Mouse (Mus musculus) testis, postnatal 10 days (tissue): ENCODE results near the gene Snrpd3.
"Not testable (repeated sequence)": the region's sequence is repeated elsewhere in the genome, so short reads cannot be mapped to it uniquely, and the experiment has no call there.

Experiments used
- DNase-seq: peaks from one replicate; pipeline ENCODE4 v3.0.0; 2021; ENCODE audit warnings: low spot score

Snrpd3 gene

DNA sequence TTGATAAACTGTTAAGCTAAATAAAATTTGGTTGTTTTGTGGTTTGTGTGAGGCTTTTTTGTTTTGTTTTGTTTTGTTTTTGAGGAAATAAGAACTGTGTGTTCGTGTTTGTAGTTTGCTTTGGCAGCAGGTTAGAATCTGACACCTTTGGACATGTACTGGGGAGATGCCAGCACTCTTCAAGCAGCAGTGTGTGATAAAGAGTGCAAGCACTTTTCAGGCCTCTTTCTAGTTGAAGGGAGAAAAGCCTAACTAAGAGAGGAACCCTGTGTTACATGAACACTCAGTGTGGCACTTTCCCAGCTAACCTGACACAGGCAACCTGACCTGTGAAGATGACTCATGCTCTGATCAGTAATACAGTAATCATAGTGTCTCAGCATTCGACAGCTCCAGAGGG, 18.1 kb downstream of the Snrpd3 start:
- no peak for DNase-seq

GRCm38 (mm10) chr10:75536123-75536522, 18.8 kb downstream of the Snrpd3 start:
- DNase-seq: no peak

DNA sequence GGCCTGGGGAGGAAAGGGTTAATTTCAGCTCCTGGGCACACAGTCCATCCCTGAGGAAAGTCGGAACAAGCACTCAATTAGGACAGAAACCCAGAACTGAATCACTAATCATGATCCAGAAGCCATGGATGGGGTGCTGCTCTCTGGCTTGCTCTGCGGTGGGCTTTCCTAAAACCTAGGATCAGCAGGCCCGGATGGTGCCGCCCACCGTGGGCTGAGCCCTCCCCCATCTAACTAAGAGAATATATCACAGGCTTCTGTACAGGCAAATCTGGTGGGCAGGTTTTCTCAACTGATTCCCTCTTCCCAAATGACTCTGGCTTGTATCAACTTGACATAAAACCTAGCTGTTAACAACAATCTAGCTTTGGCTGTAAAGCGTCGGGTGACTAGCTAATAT, 30.6 kb downstream of the Snrpd3 start:
- DNase-seq: no peak

- DNase-seq: no peak
Measured at GRCm38 (mm10) chr10:75548486-75548885, 31.1 kb downstream of the Snrpd3 start.

DNA sequence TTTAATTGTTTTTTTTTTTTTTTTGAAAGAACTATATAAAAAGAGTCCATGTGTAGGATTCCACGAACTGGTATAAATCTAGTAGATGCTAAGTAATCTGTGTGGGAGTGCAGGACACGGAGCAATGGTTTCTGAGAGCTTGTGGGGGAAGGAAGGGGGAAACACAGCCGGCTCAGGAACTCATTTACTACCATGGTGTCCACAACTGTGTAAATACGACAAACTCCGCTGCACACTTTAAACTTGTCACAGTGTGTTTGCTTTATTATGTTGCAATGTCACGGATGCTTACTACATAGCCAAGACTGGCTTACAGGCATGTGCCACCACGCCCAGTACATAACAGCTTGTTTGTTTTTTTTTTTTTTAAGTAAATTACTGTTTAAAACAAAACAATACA, 32.5 kb downstream of the Snrpd3 start:
- DNase-seq: no peak

- DNase-seq: peak; percentile 41
Measured at GRCm38 (mm10) chr10:75551175-75551574, 33.8 kb downstream of the Snrpd3 start.

DNA sequence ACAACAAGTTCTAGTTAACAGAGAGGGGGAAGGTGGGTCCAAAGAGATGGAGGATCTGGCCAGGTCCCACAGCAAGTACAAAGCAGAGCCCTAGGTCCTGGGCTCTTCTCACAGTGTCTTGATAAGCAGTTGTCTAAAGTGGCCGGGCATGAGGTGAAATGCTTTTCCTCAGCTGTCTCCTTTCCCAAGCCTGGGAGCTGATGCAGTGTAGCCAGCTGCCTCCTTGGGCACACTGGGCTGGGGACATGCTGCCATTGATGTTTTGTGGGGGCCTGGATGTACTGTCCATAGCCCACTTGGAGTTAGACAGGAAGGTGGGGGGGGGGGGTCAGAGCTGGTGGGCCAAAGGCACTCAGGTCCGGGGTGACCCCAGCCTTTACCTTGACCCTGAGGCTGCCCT, 34.8 kb downstream of the Snrpd3 start:
- peak; percentile 37 for DNase-seq

DNA sequence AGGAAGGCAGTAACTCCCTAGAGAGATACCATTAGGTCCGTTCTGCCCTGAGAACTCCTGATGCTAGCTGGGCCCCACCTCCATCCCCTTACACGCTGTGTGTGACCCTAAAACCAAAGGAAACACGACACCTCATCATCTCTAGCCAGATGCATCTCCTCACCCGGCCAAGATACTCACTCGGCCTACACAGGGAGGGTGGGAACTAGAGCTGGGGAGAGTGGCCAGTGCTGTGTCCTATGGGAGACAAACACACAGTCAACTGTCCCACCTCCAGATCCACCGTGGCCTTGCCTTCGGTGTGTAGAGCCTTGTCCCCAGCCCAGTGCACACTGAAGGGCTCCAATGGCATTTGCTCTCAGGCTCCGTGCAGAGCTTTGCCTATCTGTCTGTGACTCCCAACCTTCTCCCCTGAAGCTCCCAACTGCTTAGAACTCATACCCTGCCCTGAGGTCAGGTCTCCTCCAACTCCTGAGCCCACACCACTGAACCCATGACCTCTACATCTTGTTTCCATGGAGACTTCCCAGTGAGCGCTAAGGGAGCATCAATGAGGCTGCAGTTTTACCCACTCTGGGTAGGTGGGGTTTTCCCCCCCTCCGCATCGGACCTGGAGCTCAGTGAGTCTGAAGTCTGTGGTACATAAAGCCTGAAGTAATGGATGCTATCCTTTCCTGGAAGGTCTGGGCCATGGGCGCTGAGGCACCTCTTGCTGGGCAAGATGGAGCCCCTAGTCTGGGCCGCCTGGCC, 35.5 kb downstream of the Snrpd3 start:
- peak; percentile 42 for DNase-seq

GRCm38 (mm10) chr10:75554090-75554489, 36.7 kb downstream of the Snrpd3 start:
- DNase-seq: no peak

- DNase-seq: no peak
Measured at GRCm38 (mm10) chr10:75555557-75555956, 38.2 kb downstream of the Snrpd3 start.

DNA sequence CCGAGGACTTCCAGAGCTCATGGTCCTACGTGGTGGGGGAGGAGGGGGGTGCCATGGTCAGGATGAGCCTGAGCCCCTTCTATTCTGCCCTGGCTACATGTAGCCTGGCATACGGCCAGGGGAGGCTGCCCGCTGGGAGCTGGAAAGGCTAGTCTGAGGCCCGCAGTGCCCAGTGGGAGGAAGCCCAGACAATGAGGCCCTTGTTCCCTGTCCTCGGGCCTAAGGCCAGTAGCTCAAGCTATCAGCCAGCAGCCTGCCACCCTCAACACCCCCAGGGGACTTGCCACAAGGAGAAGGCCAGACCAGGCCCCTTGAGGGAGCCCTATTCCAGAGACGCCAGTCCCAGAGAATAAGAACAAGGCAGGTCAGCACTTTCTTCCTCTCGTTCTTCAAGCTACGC, 38.7 kb downstream of the Snrpd3 start:
- peak; percentile 86 for DNase-seq

DNA sequence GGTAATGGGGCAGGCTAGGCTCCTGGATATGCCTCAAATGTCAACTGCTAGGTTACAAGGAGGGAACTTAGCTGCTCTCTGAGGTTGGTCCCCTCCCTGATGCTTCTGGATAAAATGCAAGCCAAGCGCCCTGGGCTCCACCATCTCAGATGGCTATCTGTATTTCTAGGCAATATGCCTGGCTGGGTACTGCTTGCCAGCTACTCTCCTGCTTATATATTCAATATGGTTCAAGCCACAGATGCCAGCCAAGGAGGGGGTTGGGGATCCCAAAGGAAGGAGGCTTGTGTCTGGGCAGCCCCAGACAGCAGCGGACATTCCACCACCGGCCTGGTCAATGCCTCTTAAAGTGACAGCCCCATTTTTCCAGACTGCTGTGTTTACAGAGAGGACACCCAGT, 41.2 kb downstream of the Snrpd3 start:
- peak; percentile 45 for DNase-seq

- peak; percentile 44 for DNase-seq
Measured at GRCm38 (mm10) chr10:75559041-75559675, 41.8 kb downstream of the Snrpd3 start.

- DNase-seq: peak; percentile 76
Measured at GRCm38 (mm10) chr10:75559676-75560548, 42.6 kb downstream of the Snrpd3 start, which contains the start of gene Lrrc75b. TSS of gene Lrrc75b (minus strand) at chr10:75560330.

DNA sequence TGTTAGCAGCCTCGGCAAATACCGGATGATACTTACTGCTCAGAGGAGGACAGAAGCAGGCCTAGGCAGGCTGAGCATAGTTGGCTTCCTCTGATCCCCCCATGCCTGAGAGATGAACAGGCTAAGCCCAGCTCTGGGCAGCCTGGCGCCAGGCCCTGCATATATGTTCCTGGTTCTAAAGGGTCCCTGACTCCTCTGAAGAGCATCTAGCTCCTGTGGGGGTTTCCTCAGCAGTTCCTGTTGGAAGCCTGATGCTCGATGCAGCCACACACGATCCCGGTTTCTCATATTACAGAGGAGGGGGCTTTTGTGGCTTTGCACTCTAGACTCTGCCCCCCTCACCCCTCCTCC, 43.2 kb downstream of the Snrpd3 start:
- no peak for DNase-seq

DNA sequence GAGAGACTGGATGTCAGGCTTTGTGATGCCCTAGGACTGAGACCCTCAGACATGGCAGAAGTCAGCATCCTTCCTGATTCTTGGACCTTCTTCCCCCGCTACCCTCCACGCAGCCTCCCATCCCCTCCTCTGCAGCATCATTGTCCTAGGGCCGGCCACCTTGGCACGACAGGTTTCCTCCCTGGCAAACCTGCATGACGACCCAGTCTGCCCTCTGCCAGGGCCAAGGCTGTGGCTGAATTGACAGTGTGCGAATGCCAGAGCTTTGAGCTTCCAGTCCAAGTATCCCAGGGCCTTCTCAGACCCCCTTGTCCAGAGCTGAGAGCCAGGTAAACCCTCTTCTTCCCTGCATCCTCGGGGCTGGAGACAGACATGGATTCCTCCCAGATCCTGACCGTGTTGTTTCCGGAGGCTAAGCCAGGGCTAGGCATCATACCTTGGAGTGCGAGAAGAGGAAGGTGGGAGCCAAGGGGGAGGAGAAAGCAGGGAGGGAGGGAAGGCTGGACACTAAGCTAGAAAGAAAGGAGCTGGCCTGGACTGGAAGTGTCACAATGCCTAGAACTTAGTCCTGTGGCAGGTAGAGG, 43.8 kb downstream of the Snrpd3 start, which contains the start of gene Ggt1:
TSS of gene Ggt1 (plus strand) at position 534 of the 584 bp plus-strand sequence.
- peak; percentile 39 for DNase-seq

DNA sequence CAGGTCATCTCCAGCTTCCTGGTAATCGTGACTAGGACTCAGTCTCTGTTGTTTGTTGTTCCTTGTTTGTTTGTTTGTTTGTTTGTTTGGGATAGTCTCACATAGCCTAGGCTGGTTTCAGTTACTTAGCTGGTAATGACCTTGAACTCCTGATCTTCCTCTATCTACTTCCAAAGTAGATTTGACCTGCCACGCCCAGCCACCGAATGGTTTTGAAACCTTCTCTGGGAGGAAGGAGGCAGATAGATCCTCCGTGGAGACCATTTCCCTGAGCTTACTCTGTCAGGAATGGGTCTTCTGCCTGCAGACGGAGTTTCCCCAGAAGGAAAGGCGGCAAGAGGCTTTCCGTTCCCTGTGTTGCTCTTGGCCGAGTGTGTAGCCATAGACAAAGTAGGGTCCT, 45.2 kb downstream of the Snrpd3 start:
- no peak for DNase-seq

GRCm38 (mm10) chr10:75564687-75565265, 47.4 kb downstream of the Snrpd3 start:
- no peak for DNase-seq

DNA sequence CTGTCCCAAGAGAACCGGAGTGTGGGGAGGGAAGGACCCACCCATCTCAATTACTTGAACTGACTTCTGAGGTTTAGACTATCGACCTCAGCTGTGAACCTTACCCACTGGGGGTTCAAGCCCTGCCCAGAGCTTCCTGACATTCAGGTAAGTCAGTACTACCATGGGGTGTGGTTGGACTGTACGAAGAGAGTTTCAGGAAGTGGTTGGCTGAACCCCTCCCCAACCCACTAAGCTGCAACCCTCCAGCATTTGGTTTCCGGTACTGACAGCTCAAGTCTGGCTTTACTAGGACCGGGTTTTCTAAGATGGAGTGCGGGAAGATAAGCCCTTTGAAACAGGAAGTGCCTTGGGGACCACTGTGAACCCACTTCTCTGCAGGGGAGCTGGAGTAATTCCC, 48.1 kb downstream of the Snrpd3 start:
- DNase-seq: no peak

- DNase-seq: peak; percentile 37
Measured at GRCm38 (mm10) chr10:75565906-75566305, 48.6 kb downstream of the Snrpd3 start.

- peak; percentile 39 for DNase-seq
Measured at GRCm38 (mm10) chr10:75566321-75566720, 49.0 kb downstream of the Snrpd3 start.

DNA sequence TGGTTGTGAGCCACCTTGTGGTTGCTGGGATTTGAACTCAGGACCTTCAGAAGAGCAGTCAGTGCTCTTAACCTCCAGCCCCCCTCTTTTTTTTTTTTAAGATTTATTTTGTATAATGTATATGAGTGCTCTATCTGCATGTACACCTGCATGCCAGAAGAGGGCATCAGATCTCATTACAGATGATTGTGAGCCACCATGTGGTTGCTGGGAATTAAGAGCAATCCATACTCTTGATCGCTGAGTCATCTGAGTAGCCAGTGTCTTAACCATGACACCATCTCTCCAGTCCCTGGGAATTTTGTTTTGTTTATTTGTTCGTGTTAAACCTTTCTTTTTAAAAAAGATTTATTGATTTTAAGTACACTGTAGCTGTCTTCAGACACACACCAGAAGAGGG, 49.4 kb downstream of the Snrpd3 start:
- DNase-seq: not testable (repeated sequence)
